Mouse (Mus musculus) megakaryocyte progenitor cell, adult 5-6 weeks (primary cell): Measurements from ENCODE around the gene Efna2. TPM values are rescaled to one million over a fixed set of nuclear protein-coding genes. Genes with fewer than 3 reads are reported as not detected.

Experiments
- ATAC-seq: replicated peaks from 2 replicates; pipeline ENCODE4 v1.8.0; 2016; ENCODE audit warnings: mild to moderate bottlenecking, moderate TSS enrichment, inconsistent platforms; ENCODE audit not compliant: poor library complexity
- total RNA-seq, 2 experiments: library from RNA; stranded (forward) in 1 of 2; stranded (reverse) in 1 of 2; fragments of 157-497, 149-512 nt in 1 of 2; fragments of 200-1000 nt in 1 of 2; gene quantifications; 2 replicates each; pipeline versions ENCODE4 v1.2.3 to v1.2.4; 2015 to 2017

Gene Efna2
- total RNA-seq, 2 experiments from 2014 or later: 0.37 TPM; not detected in 1

DNA sequence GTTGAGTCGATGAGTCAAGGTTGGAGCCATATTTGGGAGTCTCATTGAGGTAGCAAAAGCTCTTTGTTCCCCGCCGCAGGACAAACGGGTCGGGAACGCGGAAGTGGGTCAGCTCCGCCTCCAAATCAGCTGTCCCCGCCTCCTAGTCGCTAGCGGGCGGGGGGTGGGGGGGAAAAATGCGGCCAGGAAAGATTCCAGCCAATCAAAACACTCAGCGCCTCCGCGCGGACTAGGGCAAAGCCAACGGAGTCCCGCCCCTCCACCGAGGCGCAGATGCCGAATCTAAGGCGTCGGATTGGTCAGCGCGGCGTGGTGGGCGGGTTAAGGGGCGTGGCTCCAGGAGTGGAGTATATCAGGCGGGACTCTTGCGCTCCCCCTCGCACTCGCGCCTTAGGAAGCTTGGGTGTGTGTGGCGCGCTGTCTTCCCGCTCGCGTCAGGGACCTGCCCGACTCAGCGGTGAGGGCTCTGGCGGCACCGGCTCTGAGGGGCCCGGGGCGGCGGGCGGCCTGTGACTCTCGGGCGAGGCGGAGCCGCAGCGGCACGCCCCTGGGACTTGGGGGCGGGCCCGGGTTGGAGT lies 11.7 kb upstream of the Efna2 start:
- ATAC-seq: peak; percentile 75

DNA sequence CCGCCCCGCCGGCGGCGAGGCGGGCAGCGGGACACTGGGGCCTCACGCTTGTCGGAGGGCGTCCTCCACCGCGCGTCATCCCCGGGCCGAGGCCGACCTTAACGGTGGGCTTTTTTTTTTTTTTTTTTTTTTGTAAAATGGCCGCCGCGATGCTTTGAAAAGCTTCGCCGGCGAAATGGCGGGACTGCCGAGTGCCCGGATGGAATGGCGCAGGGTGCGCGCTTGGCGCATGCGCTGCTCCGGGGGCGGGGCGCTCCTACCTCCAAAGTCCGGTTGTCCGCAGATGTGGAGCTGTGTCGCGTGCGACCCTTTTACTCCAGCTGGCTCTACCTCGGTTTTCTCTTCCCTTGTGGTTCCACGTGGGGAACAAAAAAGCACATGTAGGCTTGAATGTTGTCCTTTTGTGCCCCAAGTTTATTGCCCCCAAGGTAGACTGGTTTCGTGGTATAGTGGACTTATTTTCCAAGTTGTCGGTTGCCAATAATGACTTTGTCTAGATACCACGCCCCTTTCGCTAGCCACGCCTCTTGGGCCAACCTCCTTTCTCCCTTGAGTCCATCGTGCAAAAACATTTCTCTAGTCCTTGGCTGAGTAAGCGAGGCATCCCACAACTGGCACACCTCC lies 11.1 kb upstream of the Efna2 start:
- ATAC-seq: peak; percentile 32

DNA sequence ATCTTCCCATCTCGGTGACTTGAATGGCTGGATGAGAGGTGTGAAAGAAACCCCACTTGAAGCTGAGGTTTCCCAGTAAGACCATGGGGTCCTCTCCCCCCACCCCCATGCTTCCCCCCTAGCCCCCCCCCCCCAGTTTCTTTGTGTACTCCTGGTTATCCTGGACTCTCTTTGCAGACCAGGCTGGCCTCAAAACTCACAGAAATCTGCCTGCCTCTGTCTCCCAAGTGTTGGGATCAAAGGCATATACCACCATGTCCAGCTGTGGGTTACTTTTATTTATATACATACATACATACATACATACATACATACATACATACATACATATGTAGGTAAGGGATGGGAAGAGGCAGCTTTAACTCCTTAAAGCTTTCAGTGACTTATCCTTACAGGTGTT lies 10.2 kb upstream of the Efna2 start:
- ATAC-seq: no peak

DNA sequence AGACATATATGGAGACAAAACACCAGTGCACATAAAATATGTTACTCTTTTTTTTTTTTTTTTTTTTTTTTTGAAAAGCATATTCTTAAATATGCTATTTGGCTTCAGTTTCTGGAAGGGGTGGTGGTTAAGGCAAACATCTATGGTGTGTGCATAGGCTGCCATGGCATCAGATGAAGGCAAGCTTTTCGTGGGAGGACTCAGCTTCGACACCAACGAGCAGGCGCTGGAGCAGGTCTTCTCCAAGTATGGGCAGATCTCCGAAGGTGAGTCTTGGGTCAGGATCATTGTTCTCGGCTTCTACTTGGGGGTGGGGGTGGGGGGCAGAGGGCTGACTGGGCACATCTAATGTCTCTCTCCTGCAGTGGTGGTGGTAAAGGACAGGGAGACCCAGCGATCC lies 9.6 kb upstream of the Efna2 start:
- no peak for ATAC-seq

DNA sequence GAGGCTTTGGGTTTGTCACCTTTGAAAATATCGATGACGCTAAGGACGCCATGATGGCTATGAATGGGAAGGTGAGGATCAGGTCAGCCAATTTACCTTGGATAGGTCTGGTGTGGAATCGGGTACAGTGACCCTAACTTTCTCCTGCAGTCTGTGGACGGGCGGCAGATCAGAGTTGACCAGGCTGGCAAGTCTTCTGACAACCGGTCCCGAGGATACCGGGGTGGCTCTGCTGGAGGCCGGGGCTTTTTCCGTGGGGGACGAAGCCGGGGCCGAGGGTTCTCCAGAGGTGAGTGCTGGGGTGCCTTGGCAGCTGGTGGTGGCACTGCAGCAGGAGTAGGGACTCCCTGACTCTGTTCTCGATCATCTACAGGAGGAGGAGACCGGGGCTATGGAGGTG lies 9.2 kb upstream of the Efna2 start:
- ATAC-seq: no peak

DNA sequence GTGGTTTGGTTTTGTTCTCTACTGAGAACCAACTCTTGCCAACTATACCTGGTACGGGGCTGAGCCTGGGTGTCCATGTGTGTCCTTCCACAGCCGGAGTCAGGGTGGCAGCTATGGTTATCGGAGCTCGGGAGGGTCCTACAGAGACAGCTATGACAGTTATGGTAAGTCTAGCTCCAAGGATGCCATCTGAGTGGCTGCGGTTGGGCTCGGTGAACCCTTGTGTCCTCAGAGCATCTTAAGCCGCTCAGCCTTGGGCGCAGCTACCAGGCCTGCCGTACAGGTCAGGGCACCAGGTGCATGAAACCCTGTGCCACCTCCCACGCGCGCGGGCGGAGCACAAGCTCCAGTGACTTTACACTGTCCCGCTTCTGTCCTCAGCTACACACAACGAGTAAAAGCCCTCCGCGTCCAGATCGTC lies 8.7 kb upstream of the Efna2 start:
- ATAC-seq: no peak

DNA sequence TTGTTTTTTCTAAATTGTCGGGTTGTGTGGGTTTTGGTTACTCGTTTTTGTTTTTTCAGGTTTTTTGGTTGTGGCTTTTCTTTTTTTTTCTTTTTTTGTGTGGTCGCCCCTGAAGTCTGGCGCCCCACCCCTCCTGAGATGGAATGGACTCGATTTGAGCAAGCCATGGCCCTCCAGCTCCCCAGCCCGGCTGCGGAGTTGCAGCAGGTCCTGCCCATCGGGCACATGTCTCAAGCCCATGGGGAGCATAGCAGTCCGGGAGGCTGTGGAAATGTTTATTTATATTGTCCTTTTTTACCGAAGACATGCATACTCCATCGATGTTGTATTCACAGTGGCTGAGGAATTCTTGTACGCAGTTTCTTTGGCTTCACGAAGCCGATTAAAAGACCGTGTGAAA lies 8.0 kb upstream of the Efna2 start:
- ATAC-seq: no peak

DNA sequence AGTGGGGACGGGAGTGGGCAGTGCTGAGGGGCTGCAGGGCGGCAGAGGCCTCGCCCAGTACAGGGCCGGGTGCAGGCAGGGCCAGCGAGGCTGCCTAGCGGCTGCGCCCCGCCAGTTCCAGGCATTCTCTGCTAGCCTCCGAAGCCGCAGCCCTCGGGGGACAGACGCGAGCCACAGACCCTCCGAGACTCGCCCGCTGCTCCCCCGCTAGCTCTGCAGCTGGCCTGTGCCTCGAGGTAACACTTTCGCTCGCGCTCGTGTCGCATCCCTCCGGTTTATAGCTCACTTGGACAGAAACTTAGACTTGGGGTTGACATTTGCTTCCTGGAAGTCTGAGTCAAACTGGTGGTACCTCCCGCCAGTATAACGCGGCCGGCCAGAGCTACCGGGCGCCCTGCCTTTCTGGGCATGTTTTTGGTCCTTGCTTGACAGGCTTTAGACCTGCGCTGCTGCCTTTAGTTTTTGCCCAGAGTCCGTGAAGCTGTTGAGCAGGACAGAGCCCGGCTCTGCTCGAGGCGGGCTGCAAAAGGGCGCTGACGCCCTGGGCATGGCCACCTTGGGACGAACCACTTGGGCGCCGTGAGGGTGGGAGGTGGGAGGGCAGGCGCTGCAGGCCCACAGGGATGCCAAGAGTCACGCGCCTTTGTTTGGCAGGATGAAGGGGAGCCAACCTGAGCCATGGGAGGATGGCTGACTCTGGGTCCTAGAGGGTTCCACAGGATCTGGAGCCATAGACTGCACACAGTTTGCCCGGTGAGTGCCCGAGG lies 7.3 kb upstream of the Efna2 start:
- no peak for ATAC-seq

DNA sequence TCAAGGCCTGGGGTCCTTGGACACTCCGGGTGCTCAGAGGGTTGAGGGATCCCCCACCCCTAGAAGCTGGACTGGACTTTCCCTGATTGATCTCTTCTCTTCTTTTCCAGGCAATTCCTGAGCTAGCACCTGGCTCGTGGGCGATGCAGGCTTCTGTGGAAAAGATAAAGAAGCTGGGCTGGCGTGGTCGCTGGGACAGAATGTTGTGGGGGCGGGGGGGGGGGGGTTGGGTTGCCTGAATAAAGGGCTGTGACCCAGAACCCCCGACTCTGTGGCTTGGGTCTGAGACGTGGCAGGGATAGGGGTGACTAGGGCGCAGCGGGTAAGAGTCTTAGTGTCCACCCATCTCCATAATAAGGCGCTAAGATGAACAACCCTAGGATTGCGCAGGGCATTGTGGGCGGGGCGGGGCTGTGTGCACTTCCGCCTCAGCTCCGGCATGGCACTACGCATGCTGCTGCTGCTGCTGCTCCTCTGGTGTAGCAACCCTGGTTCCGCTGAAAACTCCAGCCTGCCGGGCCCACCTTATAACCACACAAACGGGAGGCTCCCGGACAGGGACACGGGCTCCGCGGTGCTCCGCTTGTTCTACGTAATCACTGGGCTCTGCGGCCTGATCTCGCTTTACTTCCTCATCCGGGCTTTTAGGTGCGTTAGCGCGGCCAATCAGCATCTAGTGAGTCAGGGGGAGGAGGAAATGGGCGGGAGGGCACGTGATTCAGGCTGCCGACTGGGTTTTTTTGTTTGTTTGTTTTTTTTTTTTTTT lies 6.6 kb upstream of the Efna2 start, which contains the start of gene 1600002K03Rik:
1600002K03Rik (plus strand) TSS at position 418 of the 766 bp plus-strand sequence.
- ATAC-seq: peak; percentile 80

DNA sequence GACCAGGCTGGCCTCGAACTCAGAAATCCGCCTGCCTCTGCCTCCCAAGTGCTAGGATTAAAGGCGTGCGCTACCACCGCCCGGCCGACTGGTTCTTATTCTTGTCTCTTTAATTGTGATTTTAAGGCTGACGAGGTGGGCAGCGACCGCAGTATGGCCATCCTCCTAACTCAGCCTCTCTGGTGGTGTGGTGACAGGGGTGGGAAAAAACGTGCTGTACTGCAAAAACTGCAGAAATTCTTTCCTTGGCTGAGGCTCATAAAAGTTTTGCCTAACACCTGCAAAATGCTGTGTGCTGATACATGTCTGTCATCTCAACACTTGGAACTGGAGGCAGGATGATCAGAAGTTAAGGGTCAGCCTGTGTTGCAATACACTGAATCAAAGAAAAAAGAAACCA lies 5.9 kb upstream of the Efna2 start:
- no peak for ATAC-seq

DNA sequence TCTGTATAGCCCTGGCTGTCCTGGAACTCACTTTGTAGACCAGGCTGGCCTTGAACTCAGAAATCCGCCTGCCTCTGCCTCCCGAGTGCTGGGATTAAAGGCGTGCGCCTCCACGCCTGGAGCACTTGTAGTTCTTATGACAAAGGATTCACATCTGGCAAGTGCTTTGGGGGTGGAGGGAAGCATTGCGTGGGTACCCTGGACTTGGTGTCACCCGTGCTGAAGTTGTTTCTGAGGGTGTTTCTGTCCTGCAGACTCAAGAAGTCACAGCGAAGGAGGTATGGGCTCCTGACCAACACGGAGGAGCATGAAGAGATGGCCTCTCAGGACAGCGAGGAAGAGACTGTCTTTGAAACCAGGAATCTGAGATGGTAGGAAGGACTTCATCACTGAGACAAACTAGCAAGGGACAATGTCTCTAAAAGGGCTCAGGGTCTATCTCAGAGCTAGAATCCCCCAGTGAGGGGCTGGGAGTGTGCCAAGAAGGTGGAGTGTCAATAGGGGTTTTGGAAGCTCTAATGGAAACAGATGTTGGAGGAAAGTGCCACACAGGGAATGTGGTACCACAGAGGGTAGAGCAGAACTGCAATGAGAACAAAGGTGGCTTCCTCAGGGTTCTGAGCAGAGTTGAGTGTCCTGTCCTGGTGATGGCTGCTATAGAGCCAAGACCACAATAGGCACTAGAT lies 5.2 kb upstream of the Efna2 start:
- ATAC-seq: no peak

DNA sequence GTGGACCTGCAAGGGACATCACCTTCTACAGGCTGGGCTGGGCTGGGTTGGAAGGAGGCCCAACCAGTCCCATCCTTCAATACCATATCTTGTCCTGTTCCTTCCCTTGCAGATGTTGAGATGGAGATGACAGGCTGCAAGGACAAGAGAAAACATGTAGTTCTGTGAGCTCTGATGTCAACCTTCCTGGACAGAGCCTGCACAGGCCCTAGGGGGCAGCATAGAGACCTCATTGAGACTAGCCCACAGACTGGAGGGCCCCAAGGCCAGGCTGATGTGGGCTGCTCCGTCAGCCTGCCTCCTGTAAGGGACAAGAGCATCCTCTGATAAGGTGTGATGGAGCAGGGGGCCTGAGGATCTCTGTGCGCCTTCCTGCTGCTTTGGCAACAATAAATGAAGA lies 4.6 kb upstream of the Efna2 start:
- peak; percentile 58 for ATAC-seq

DNA sequence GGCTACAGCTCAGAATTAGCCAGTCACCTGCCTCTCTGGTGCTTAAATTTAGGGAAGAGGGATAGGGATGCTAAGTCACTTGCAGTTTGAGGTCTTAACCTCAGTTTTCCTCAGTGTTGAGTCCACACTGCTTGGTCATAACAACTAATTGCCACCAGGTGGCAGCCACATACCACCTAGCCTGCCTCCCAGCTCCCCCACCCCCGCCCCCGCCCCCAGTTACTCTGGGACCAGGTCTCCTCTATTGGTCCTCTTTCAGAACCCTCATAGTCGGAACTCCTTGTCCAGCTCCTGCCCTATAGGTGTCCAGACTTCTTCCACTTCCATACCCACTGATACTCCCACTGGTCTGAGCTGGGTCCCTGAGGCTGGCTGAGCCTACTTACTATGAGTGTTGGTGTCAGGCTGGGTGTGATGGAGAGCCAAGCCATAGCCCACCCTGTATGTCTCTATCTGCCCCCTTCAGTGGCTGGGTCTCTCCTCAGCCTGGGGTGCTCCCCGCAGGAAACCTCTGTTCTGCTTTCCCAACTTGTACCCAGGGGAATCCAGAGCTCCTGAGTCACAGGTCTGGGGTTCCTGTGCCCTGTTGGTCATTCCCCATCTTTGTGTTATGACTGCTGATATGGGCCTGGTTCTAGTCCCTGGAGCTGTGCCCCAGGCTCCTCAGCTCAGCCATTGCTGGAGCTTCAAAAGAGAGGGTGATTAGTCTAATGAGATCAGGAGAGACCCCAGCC lies 3.6 kb upstream of the Efna2 start:
- ATAC-seq: peak; percentile 32

DNA sequence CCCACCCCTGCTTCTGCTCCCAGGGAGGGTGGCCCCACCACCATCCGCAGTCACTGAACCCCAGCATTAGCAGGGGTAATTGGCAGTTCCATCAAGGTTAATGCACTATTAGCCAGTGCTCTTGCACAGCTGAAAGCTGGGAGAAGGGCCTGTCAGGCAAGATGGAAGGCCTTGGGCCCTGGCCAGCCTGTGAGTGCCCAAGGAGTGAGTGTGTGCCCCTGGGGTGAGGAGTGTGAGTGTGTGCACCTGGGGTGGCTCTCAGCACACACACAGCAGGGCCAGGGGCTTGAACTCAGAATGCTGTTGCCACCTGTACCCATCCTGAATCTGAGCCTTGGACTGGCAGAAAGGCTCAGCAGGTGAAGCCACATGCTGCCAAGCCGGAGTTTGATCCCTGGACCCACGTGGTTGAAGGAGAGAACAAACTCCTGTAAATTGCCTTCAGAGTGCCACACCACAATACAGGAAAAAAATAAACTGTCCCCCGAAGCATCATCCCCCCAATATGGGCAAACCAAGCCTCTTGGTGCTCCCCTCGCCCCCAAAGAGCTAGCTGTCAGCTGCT lies 2.9 kb upstream of the Efna2 start:
- ATAC-seq: no peak

DNA sequence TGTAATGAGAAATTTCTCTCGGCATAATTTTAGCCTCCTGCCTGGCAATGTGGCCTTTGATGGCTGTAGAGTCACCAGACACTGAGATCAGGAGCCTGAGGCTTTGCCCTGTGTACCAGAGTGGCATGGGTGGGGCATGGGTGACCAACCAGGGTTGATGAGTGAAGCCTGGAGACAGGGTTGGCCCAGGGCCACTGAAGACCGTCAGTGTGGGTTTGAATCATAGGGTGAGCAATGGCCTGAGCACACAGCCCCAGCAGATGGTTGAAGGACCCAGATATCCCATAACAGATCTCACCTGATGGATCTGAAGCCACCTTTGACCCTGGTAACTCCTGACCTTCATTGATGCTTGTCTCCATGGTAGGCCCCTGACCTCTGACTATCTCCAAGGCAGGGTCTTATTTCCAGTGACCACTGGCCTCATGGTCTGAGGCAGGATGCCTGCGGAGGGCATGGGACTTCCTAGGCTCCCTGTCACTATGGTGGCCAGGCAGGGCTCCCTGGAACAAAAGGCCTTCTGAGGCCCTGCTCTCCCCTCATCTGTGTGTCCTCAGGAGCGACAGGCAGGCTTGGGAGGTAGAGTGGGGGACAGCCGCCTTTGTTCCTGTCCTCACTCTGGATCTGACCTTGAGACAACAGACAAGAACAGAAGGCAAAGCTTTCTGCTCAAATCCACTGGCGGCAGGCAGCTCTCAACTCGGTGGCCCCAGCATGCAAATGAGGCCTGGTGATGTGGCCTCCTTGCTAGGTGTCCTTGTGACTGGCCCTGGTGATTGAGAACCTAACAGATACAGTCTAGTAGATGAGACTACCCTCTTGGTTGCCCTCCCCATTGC lies 1.6 kb upstream of the Efna2 start:
- no peak for ATAC-seq

DNA sequence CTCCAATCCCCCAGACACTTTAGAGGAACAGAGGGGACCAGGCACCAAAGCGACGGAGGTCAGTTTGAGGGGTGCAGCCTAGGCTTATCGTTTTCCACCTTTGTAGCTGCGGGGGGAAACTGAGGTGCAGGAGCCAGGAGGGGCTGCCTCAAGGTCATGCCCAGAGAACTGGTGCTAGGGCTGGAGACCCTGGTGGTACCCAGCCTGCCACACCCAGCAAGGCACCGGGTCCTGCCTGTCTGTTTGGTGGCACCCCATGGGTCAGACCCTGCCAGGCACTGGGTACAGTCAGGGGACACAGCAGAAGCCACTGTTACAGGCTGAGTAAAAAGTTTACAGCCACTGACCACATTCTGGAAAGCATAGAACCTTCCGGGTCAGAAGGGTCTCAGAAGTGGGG lies 1.0 kb downstream of the Efna2 start:
- ATAC-seq: no peak

DNA sequence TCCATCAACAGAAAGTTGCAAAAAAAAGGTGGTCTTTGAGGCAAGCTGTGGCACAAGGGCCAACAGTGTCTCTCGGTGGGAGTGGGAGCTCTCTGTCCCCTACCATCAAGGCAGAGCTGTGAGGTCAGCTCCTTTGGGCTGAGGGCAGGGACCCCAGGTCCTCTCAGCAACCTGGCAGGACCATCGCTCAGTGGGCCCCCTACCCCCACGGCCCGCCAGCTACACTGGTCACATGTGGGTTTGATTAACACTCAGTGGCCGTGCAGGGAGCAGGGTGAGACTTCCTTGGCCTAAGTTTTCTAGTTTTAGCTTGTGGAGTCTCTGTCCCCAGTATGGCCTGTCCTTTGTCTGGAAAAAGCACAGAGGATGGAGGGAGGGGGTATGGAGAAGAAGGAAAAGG lies 1.5 kb downstream of the Efna2 start:
- ATAC-seq: no peak

DNA sequence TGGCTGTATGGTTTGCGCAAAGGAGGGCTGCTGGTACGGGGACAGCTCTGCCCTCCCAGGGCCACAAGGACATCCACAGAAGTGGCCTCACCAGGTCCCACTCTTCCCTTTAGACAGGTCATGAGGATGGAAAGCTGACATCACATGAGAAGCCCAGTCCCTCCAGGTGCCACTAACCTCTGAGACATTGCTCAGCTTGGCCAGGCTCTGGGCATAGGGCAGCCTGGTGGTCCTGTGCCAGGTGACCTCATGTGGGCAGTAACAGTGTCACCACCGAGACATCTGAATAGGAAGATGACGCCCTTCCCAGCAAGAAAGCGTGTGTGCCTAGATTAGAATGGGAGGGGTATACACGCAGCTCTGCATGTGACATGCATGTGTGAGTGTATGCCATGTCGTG lies 3.3 kb downstream of the Efna2 start:
- no peak for ATAC-seq

DNA sequence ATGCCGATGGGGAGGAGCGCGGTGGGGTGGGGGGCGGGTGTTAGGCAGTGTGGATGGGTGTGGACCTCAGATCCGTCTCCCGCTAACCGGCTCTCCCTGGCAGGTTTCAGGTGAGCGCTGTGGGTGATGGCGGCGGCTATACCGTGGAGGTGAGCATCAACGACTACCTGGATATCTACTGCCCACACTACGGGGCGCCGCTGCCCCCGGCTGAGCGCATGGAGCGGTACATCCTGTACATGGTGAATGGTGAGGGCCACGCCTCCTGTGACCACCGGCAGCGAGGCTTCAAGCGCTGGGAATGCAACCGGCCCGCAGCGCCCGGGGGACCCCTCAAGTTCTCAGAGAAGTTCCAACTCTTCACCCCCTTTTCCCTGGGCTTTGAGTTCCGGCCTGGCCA lies 7.4 kb downstream of the Efna2 start:
- ATAC-seq: no peak
